Mouse (Mus musculus) heart, postnatal 0 days (tissue): ENCODE results near the gene Olfr6.

Experiments used
- CTCF ChIP-seq: IDR thresholded peaks from 2 replicates; pipeline ENCODE4 v1.5.1; 2016; ENCODE audit warnings: antibody characterized with exemption, control low read depth, low read depth
- EP300 ChIP-seq: IDR thresholded peaks from 2 replicates; pipeline ENCODE4 v1.6.1; 2016; ENCODE audit warnings: antibody characterized with exemption, low read depth

GRCm38 (mm10) chr7:106963837-106964236 is at the start of gene Olfr6:
- TF ChIP-seq CTCF (no peak), EP300 (no peak)
